Mouse (Mus musculus): ENCODE measurements around the gene Olfr532.
"Not testable (repeated sequence)": the region's sequence is repeated elsewhere in the genome, so short reads cannot be mapped to it uniquely, and the experiment has no call there.

The Olfr532 gene

DNA sequence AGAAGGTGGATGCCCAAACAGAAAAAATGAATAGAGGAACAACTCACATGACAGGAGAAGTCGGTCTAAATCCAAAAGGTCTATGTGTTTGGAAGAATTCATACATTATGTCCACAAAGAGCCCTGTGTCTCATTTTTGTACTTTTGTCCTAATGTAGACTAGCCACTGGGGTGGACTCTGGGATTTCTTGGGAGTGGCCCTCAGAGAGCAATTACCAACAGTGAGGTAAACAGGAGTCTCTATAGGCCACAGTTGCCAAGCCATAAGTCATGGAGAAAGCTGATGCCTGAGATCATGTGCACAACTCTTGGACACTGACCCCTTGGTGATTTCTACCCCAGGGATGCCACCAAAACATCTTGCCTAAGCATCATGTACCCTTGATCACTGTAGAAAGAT lies at the start of gene Olfr532:
TSS of gene Olfr532 (minus strand) at position 101 of the 400 bp plus-strand sequence.
- no peak for DNase-seq (ENCODE audit: low spot score in 2 of 2)

- DNase-seq (ENCODE audit: low spot score in 2 of 2), result not testable (repeated sequence)
Measured at GRCm38 (mm10) chr7:140463070-140463469, 41.6 kb upstream of the Olfr532 start, which contains the start of gene Olfr533. Olfr533 (plus strand) TSS chr7:140463370.

- DNase-seq (ENCODE audit: low spot score in 2 of 2), result no peak
Measured at GRCm38 (mm10) chr7:140443141-140443540, 21.7 kb upstream of the Olfr532 start.

DNA sequence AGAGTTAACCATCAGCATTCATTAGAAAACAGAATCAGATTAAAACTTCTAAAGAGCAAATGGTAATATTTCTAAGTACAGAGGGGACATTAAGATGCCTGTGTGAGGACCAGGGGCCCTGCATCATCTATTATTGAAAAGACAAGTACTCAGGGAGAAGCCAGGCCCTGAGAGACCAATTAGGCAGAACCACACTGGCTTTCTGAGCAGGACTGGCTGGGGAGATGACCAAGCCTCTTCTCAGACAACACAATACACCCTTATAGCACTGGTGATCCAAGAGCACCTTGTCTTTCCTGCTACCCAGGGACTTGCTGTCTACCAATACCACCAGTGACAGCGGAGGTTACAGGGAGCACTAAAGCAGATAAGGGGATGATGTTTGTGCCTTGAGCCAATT lies 18.6 kb downstream of the Olfr532 start, which contains the start of gene Olfr531:
TSS of gene Olfr531 (minus strand) at position 101 of the 400 bp plus-strand sequence.
- DNase-seq (ENCODE audit: low spot score in 2 of 2), result no peak

GRCm38 (mm10) chr7:140376911-140377310 lies 44.5 kb downstream of the Olfr532 start:
- DNase-seq (ENCODE audit: low spot score in 2 of 2), result no peak

DNA sequence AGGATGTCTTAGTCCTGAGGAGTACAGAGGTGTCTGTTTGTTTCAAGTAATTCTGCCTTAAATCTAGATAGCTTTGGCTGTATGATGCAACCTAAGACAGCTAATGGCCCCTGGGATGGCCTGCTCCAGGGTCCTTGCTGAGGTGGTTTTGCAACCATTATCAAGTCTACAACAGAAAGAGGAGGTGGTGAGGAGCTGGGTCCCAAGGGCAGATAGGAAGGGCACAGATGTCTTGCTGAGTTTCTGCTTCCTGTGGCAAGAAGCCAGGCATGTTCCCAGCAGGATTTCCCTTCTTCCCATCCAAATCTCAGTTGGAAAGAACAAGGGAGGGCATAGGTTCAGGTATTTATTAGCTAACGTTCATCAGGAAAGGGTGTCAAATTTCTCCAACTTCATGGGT lies 45.2 kb downstream of the Olfr532 start, which contains the start of gene Olfr530:
TSS of gene Olfr530 (minus strand) at position 101 of the 400 bp plus-strand sequence.
- DNase-seq (ENCODE audit: low spot score in 2 of 2), result no peak

DNA sequence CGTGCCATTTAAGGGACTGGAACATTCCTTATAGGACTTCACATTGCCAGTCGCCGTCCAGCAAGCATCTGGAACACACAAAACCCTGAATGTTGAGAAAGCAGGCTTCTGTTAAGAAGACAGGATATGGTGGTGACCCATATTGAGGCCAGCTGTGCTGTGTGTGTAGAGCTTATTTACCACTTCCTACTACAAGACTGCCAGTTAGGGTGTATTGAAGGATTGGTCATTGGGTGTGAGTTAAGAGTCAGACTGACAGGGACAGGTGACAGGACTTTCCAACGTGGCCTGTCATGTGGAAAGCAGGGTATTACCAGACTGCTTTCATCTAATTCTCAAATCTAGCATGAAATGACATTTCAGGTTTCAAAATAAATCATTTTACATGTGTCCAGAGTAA lies 47.1 kb downstream of the Olfr532 start:
- no peak for DNase-seq (ENCODE audit: low spot score in 2 of 2)

All from natural killer cell, adult 2 months (primary cell).